Mouse (Mus musculus): ENCODE measurements around the gene Nell1.

Gene Nell1

DNA sequence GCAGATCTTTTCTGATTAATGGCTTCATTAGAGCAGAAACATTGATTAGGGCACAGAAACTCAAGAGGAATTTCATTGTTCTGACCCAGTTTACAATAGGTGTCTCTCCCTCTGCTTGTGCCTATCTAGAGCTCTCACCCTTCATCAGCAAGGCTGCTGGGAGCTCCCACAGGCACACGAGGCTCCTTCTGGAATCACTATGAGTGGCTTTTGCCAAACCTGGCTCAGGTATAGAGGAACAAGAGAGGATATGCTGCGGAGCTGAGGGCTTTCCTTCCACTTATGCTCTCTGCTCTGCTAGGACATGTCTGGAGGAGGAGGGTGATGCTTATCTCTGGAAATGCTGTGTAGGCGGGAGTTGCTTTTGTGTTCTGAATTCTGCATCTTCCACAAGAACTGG lies 285.4 kb downstream of the Nell1 start:
- no peak for DNase-seq (ENCODE audit: low spot score in 2 of 2)

DNA sequence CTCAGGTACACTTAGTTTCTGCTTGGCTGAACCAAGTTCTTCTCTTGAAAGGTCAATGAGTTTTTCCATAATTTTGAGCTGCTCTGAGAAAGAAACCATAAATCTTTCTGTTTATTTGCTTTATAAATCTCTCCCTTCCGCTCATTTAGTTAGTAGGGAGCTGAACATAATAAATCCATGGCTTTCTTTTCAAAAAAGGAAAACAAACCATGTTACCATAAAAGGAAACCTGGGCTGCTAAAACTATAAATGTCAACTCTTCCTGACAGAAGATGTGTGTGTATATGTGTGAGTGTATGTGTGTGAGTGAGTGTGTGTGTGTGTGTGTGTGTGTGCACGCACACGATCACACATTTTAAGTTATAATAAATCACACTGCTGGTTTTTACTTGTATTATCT lies 320.8 kb downstream of the Nell1 start:
- DNase-seq (ENCODE audit: low spot score in 2 of 2): no peak

DNA sequence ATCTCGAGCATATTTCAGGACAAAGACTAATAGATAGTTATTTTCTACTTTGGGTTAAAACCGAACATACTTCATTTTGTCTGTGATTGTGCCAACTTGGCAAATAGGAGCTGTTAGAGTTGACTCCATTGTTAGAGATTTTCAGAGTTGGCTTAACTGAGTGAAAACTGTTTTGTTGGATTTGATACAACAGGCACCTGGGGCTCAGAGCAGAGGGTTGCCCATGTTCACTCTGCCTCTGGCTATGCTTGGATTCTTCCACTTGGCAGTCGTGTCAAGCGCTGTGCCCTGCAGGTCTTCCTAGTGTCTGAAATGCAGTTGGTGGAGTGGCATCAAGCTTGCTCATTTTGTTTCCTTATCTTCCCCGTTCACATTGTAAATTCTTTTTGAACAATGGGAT lies 363.6 kb downstream of the Nell1 start:
- no peak for DNase-seq (ENCODE audit: low spot score in 2 of 2)

DNA sequence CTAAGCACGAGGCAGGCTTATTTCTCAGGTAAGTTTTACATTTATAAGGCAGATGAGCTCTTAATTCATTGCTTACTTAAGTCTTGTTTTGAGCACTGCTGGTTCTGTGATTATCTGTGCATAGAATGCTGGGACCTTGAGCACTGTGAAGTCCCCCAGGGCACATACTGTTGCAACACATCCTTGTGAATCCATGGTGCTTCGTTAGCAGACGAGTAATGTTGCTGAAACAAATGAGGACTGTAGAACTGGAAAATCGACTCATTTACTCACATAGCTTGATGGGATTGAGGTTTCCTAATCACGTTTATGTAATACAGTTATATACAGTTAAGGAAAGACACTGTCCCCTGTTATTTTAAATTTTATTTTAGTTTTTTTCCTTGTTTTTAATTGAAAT lies 364.1 kb downstream of the Nell1 start:
- no peak for DNase-seq (ENCODE audit: low spot score in 2 of 2)

DNA sequence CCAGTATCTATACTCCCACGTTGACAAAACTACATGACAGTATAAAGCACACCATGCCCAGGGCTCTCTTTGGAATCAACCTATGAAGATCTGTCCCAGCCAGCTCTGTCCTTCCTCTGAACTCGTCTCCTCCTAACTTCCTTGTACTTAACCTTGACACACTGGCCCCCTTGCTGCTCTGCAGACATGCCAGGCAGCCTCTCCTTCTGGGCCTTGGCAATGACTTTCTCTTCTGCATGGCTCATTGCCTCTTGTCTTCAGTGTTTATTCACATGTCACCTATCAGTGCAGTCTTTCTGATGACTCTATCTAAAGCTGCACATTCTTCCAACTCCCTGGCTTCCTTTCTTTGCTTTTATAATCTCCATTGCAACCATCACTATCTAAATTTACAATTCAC lies 376.9 kb downstream of the Nell1 start:
- DNase-seq (ENCODE audit: low spot score in 2 of 2): no peak

DNA sequence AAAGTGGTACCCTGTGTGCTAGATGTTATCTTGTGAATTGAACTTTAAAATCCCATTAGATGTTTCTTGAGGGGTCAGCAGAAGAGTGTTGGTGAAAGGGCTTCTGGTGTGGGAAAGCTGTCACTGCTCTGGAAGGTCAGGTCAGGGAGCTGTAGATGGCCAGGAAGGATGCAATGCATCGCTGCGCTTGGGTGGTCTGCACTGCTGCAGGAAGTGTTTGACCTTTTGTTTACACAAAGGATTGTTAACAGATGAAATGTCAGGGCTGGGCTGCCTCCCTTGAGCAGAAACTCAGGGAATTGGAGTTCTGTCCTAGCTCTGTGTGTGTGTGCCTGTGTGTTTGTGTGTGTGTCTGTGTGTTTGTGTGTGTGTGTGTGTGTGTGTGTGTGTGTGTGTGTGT lies 382.5 kb downstream of the Nell1 start:
- no peak for DNase-seq (ENCODE audit: low spot score in 2 of 2)

DNA sequence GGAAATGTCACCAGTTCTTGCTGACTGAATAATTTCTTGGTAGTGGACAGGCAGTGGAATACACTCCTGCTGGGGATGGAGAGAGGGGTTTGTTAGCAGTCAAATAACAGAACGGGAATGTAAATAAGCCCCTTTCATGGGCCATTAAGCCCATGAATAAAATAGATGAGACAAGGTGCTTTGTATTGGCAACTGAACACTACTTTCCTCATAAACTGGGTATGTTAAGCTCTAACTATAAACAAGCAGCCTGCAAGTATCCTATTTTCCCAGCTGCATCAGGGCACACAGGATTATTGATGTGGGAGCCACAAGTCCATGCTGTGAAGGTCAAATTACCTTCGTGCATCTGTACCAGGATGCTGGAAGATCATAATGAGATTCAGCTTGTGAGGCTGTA lies 387.4 kb downstream of the Nell1 start:
- DNase-seq (ENCODE audit: low spot score in 2 of 2): no peak

DNA sequence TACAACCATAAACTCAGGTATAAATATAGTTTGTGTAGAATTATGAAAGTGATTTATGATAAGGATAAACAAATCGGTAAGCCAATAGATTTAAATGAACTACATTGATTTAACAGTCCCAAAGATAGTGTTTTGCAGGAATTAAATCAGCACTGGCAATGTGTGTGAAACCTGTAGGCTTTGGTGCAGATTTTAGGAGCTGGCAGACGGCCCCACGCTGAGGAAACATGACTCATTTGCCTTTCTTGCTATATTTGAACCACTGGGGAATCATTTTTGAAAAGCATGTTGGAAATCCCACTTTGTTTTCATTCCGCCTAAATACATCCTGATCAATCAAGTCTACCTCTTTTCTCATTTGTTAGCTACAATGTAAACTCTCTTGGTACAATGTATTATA lies 400.2 kb downstream of the Nell1 start:
- DNase-seq (ENCODE audit: low spot score in 2 of 2): peak; percentile 68 to 85

DNA sequence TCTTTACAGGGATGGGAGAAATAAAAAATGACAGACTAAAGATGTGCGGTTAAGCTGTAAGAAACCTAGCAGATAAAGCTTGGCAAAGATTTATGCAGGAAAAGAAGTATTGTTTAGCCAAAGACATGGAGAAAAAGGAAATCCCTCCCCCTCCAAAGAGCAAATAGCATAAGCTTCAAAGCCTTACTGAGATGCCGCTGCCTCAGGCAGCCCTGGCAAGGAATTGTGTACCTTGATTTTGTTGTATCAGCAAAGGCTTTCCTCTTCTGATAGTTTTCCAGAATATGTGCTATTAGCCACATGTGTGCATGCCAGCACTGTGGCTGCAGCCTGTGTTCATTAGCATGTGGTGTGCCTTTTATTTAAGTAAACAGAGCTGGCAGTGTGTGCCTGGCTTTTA lies 435.8 kb downstream of the Nell1 start:
- DNase-seq (ENCODE audit: low spot score in 2 of 2): no peak

DNA sequence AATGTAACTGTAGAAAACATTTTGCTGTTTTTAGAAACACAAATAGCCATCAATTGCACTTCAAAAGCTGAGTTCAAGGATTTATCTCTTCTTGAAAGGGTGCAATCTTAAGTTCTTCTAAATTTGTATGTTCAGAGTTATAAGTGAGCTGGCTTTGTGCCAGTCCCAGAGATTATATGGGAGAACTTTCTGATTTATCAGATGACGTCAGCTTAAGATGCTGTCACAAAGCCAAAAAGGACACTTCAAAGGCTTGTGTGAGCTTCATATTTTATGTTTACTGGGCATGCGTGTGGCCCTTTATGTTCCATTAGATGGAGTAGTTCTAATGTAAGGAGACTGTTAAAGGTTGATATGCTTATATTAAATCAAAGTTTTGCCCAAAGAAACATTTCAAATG lies 445.3 kb downstream of the Nell1 start:
- DNase-seq (ENCODE audit: low spot score in 2 of 2): no peak

DNA sequence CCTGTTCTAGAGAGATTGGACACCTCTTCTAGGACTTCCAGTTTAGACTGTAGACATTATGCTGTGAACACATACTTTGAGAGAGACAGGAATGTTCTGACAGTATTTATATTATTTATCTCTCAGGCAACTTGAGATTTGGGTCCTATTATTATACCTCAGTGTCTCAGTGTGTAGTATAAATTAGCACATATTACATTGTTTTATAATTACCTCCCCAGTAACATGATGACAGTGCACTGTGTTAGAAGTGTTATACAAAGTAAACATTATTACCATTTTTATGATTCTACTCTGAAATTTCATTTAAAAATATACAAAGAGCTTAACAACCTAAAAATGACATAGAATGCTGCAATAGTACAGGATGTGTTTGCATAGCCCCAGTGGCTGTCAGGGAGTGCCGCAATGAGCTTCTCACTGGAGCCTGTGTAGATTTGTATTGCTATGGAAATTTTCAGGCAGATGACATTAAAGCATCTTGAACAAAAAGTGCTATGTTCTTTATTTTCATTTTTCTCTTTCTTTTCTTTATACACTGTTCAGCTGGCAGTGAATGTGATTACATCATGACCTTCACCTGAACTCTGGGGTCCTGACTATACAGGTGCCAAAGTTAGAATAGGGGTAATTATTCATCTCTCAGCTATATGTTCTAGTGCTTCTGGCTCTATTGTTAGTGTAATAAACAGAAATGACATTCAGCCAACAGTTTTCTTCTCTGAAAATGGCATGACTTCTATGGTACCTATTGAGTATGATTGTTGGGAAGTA lies 447.9 kb downstream of the Nell1 start:
- DNase-seq (ENCODE audit: low spot score in 2 of 2): no peak

DNA sequence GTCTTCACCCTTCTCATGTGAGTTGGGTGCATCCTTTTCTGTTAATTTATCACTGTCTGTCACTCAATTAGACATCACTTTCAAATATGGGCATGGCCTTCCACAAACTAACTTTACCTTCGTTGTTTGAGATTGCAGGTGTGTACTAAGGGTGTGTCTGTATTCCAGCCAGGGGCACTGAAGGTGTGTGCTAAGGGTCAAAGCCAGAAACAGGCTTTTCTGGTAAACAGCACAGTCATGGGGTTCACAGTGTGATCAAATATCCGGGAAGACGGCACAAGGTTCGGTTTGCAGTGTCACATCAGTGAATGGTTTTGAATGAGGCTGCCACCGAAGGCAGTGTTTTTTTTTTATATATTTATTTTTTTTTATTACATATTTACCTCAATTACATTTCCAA lies 455.1 kb downstream of the Nell1 start:
- no peak for DNase-seq (ENCODE audit: low spot score in 2 of 2)

DNA sequence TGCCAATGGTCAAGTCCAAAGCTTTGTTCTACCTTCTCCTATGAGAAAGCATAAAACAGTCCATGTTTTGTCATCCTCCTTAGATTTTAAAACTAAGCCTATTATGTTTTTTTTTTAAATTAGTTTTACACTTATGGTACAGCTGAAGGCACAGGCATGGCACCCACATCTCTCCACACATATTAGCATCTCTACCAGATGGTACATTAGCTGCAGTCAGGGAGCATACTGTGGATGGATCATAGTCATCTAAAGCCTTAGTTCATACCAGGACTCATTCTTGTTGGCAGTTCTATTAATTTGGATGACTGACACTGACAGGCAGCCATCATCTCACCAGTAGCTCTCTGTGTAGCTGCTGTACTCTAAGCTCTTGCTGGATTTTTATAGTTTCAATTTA lies 466.6 kb downstream of the Nell1 start:
- peak in 1 of 2 experiments; percentile 22 for DNase-seq (ENCODE audit: low spot score in 2 of 2)

DNA sequence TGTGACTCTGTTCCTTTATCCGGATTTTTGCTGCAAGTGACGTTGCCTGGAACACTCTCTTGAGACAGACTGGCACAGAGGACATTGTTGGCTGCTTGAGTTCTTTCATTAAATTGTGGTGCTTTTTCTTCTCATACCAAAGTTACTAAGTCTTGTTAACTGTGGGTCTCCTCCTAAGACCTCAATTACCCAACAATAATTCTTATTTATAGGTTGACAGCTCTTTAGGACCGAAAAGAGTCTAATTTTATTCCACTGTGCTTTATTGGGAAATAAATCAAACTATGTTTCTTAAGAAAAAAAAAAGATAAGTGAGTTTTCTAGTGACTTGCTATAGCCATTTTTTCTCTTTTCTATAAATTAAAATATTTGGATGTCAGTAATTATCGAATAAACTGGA lies 472.7 kb downstream of the Nell1 start:
- DNase-seq (ENCODE audit: low spot score in 2 of 2): no peak

DNA sequence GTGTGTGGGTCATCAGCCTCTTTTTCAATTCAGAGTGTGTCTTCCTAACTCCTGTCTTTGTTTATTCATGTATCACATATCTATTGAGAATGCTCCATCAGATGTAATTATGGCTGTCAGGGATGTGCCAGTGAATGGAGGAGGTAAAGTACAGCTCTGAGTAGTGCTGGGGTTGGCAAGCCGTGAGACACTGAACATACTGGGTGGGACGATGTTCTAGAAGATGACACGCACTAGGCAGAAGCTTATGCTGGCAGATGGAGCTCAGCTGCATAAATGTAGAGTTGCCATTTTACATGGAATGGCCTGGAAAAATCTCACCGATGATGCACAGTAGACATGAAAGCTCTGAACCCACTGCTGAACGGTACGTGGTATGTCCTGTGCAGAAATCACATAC lies 493.1 kb downstream of the Nell1 start:
- peak in 1 of 2 experiments; percentile 17 for DNase-seq (ENCODE audit: low spot score in 2 of 2)

DNA sequence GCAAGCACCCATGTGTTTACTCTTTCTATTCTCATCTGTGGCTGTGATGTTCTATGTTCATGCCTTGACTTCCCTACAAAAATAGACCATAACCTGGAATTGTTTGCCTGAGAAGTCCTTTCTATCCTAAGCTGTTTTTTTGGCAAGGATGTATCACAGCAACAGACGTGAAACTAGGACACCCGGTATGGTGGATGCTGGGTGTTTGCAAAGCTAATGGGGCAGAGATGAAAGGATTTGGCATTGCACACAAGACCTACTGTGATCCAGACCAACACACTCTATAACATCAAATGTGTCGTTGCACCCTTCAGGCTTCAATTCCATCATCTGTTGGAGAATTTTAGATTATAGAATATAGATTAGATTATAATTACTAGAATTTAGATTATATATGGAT lies 495.9 kb downstream of the Nell1 start:
- DNase-seq (ENCODE audit: low spot score in 2 of 2): no peak

DNA sequence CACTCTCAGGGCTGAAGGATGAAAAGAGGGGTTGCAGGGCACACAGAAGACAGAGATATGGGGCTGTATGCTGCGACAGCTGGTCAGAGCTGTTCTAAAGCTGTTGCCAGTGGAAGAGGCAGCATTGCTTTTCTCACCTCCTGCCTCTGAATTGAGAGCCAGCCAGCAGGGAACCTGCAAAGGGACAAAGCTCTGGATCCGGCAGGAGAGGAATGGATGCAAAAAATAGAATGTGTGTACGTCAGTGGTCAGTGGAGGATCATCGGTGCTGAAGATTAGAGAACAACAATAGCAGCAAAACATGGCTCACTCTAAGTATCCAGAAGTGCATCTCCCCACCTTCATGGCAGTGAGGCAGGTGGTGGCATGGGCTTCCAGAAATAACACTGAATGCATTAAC lies 507.3 kb downstream of the Nell1 start:
- DNase-seq (ENCODE audit: low spot score in 2 of 2): peak; percentile 10 to 38

DNA sequence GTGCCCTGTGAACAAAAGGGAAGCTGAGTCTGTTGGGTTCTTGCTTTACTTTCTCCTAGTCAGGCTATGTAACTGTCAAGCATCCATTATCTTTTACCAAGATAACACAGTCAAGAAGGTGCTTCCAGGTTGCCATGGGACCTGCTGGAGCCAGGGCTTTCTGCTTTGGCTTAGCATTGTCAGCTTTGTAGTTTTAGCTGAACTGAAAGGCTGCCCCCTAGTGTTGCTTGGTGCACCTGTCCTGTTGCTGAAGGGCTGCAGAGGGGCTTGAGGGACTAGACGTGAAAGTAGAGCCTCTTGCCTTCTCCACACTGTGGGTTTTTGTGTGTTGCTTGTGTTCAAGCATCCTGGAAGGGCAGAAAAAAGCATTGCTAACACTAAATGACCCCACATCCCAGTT lies 510.6 kb downstream of the Nell1 start:
- DNase-seq (ENCODE audit: low spot score in 2 of 2): peak; percentile 31 to 43

DNA sequence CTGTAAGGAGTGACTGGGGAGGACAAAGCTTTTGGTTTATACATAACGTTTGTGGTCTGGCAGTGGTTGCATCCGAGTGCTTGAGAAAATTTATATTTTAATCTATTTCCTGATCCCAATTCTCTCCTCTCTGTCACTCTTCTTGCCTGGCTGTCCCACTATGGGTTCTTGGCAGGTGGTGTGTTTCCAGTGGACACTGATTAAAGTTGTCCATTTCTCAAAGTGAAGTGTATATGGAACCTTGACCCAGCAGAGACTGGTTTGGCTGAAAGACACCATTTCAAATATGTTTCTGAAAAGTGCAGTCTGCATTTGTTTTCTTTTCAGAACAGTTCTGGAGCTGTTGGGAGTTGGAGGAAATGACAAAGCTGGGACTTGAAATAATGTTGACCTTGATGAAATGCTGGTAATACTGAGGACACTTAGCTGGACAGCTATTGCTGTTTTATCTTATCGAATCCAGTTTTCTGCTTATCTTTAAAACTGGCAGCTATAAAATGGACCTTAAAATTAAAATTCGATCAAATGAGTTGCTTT lies 512.3 kb downstream of the Nell1 start:
- no peak for DNase-seq (ENCODE audit: low spot score in 2 of 2)

DNA sequence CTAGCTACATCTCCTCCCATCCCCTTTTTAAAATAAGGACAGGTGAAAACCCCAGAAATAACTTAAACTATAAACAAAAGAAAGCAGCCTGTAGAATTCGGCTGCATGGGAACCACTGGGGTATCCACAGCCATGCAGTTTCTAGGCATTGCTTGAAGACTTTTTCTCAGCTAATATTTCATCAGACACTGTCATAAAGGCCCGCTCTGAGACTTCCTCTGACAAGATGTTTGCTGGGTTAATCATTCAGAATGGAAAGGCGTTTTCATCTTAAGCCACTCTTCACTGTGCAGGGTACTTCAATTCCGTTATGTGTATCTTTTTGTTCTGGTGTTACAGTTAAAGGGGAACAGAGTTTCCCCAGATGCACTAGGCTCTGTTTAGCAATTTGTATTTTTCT lies 526.9 kb downstream of the Nell1 start:
- no peak for DNase-seq (ENCODE audit: low spot score in 2 of 2)

DNA sequence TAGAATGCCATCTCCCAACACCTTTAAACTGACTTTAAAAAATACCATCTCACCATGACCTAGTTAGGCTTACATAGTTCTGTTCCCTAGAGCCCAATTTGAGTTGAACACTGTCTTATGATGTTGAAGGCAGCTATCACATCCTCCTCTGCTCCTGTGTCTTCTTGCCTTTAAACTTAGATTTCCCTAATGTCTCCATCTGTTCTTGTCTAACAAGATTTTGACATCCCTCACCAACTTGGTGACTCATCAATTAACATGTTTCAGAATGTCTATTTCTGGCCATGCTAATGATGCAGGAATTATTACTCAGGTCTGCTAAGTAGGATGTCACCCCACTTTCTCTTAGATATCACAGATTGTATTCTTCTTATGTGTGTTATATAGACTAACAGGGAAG lies 532.4 kb downstream of the Nell1 start:
- DNase-seq (ENCODE audit: low spot score in 2 of 2): peak in 1 of 2 experiments; percentile 57

DNA sequence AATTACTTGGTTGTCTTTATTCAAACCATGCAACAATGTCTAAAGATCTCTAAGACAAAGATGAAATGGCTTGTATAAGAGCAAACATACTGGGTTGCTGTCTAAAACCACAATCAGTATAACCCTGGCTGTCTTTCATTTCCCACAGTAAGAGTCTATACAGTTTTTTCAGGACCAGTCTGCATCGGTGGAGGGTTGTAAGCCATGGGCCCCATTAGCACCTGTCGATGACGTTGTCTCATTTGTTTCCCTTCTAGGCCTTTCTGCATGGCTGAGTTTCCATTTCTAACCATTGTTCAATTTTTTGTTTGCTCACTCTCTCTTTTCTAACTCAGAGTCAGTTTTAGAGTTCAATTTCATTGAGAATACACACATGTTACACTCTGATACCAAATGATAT lies 540.2 kb downstream of the Nell1 start:
- no peak for DNase-seq (ENCODE audit: low spot score in 2 of 2)

DNA sequence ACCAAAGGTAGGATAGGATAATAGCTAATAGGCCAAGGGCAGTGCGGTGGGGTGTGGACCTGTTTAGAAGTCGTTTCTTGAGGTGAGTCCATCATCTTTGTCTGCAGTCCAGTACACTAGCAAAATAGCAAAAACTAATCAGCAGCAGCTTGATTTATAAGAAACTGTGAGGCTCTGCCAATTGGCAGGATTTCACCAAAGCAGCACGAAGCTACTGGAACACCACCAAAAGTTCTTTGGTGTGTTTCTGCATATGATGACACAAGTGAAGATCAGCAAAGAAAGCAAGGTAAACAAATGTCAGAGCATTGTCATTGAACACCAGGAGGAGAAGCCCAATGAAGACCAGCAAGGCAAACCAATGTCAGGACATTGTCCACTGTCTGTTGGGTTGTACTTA lies 542.0 kb downstream of the Nell1 start:
- no peak for DNase-seq (ENCODE audit: low spot score in 2 of 2)

DNA sequence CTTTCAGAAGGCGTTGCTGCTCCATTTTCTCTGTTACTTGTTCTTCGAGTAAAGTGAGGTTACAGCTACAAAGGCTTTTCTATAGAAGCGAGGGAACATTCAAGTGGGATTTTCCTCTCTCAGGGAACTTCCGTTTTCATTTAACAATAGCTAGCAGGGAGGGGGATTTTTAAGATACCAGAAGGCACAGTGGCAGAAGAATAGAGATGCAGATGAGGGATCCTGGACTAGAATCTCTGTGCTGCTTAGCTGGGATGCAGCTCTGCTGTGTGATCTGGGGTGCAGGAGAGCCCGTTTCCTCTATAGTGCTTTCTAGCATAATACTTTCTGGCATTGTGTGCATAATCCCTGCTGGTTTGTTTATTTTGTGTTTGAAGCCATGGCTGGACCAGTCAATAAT lies 568.7 kb downstream of the Nell1 start:
- no peak for DNase-seq (ENCODE audit: low spot score in 2 of 2)

Data from frontal cortex, postnatal 36 days (tissue).